Comparison of ENCODE assay signal across 8 mouse cellular contexts in genomic region chr9:77917622-77918131, GRCm38 (mm10). TPM values are rescaled to one million over a fixed set of nuclear protein-coding genes. Genes with fewer than 3 reads are reported as not detected.
DNase-seq lines count a peak whose midpoint lies in the region; ATAC-seq and TF ChIP-seq lines count a peak whose summit lies in the region.

No protein-coding gene starts in this region.

- H3K27ac ChIP-seq in heart, embryonic 16.5 days (ENCODE audit: low read length) = peak overlapping the region; percentile 89
- H3K27ac ChIP-seq in liver, postnatal 0 days (ENCODE audit: low read depth) = peak overlapping the region; percentile 88

- H3K4me2 ChIP-seq in heart, embryonic 16.5 days (ENCODE audit: low read depth, low read length) = peak overlapping the region; percentile 75
- peak overlapping the region; percentile 88 for H3K4me2 ChIP-seq in liver, postnatal 0 days (ENCODE audit: low read depth, low read length)

- intact Hi-C loops in left cerebral cortex, postnatal 10 days (cut with DNase I) = loop anchor here (5.0 kb wide), 3 partner anchors 50 to 110 kb away; no protein-coding TSS in a partner anchor

- H3K36me3 ChIP-seq in heart, embryonic 16.5 days (ENCODE audit: control insufficient read depth, insufficient read depth) = no peaks in the 10 kb centered on the region
- no peaks in the 10 kb centered on the region for H3K36me3 ChIP-seq in liver, postnatal 0 days (replicated peaks; ENCODE audit: insufficient read depth, low read length)

- H3K27me3 ChIP-seq in heart, embryonic 16.5 days (ENCODE audit: control insufficient read depth, insufficient read depth, low read length) = no peaks in the 10 kb centered on the region
- no peaks in the 10 kb centered on the region for H3K27me3 ChIP-seq in liver, postnatal 0 days (ENCODE audit: insufficient read depth, low read length)

- peak overlapping the region; percentile 85 for H3K4me3 ChIP-seq in heart, embryonic 16.5 days (ENCODE audit: low read length)
- H3K4me3 ChIP-seq in liver, postnatal 0 days (ENCODE audit: low read depth, low read length) = peak overlapping the region; percentile 80

- H3K4me1 ChIP-seq in heart, embryonic 16.5 days (ENCODE audit: control insufficient read depth, insufficient read depth, low read length) = peaks cover 33% of the 10 kb centered on the region
- H3K4me1 ChIP-seq in liver, postnatal 0 days (ENCODE audit: insufficient read depth) = peaks cover 29% of the 10 kb centered on the region

- peak overlapping the region; percentile 85 for H3K9ac ChIP-seq in heart, embryonic 16.5 days (ENCODE audit: low read length)
- H3K9ac ChIP-seq in liver, postnatal 0 days (replicated peaks) = peak overlapping the region; percentile 78

- no peaks in the 10 kb centered on the region for H3K9me3 ChIP-seq in heart, embryonic 16.5 days (replicated peaks; ENCODE audit: control insufficient read depth, low read length)
- no peaks in the 10 kb centered on the region for H3K9me3 ChIP-seq in liver, postnatal 0 days (ENCODE audit: low read length)

- TF ChIP-seq EP300 in liver, postnatal 0 days (IDR thresholded peaks at IDR 0.05; ENCODE audit: low read depth) = no peak

- peak; percentile 60 for DNase-seq in adrenal gland, postnatal 14 days
- no peak for DNase-seq in adrenal gland, adult 8-10 months
- peak; percentile 51 for DNase-seq in retina, embryonic 14.5 days (ENCODE audit: low spot score)
- no peak for DNase-seq in retina, postnatal 1 day
- DNase-seq in liver, postnatal 0 days = peak; percentile 40
- DNase-seq in testis, postnatal 10 days (ENCODE audit: low spot score) = peak; percentile 68
- no peak for DNase-seq in left cerebral cortex, postnatal 10 days (ENCODE audit: extremely low spot score in 1 of 2, low spot score in 2 of 2)

- peak; percentile 33; the same call in 1 of the 2 replicates for ATAC-seq in heart, embryonic 16.5 days (replicated peaks; ENCODE audit: extremely low read depth, insufficient read depth, low FRiP score)
- peak; percentile 21 for ATAC-seq in liver, postnatal 0 days

- WGBS in heart, embryonic 16.5 days = under 1% methylated on average over 45 of the region's 45 CpGs
- 2% methylated on average over 45 of the region's 45 CpGs for WGBS in liver, postnatal 0 days (ENCODE audit: insufficient replicate concordance)

- no peak for TF ChIP-seq CTCF in liver, postnatal 0 days (IDR thresholded peaks at IDR 0.05; ENCODE audit: low read depth)

RNA-seq across cellular contexts. Expression of gene Elovl5, which starts 0.5 kb away (rescaled TPM):
- 285 and 347 TPM in 2 replicates for total RNA-seq in adrenal gland, postnatal 14 days (2021)
- total RNA-seq in adrenal gland, adult 8-10 months (2022) = 100 to 1,000 TPM; 450 to 789 (median 577) TPM
- 62.2 and 67.3 TPM in 2 replicates for polyA plus RNA-seq in heart, embryonic 16.5 days (2015; fragmentation: Nextera tagmentation; extraction: Ambion mirVana)
- polyA plus RNA-seq in liver, postnatal 0 days (2015; fragmentation: Nextera tagmentation; extraction: Ambion mirVana) = 107 and 112 TPM in 2 replicates
- total RNA-seq in left cerebral cortex, postnatal 10 days (2021) = 10 to 100 TPM; 79.5 to 82.7 TPM

Comparison
In these comparisons a context has a peak if more than half of its experiments do, and no peak if none do; other contexts are left out.
1. DNase-seq: peak in adrenal gland, postnatal 14 days (single experiment), retina, embryonic 14.5 days (single experiment), liver, postnatal 0 days (single experiment) and testis, postnatal 10 days (single experiment); none in adrenal gland, adult 8-10 months (single experiment), retina, postnatal 1 day (single experiment) and left cerebral cortex, postnatal 10 days (0 of 2).